Mouse (Mus musculus) frontal cortex, postnatal 36 days (tissue): ENCODE results near the gene Fzr1.

ENCODE experiments used
- DNase-seq, 2 experiments: peaks; one replicate each; pipeline ENCODE4 v3.0.0; 2022; ENCODE audit warnings: low spot score in 2 of 2

Fzr1 gene

GRCm38 (mm10) chr10:81416581-81417226 lies 38.4 kb upstream of the Fzr1 start:
- peak; percentile 82 to 90 for DNase-seq

GRCm38 (mm10) chr10:81415549-81416310 lies 37.4 kb upstream of the Fzr1 start:
- DNase-seq, result no peak

GRCm38 (mm10) chr10:81415146-81415545 lies 36.8 kb upstream of the Fzr1 start:
- no peak for DNase-seq

GRCm38 (mm10) chr10:81414682-81415081 lies 36.4 kb upstream of the Fzr1 start:
- DNase-seq, result no peak

GRCm38 (mm10) chr10:81413310-81414261 lies 35.3 kb upstream of the Fzr1 start:
- DNase-seq, result peak in 1 of 2 experiments; percentile 81

- DNase-seq, result no peak
Observed at GRCm38 (mm10) chr10:81412586-81413309, 34.4 kb upstream of the Fzr1 start.

- DNase-seq, result peak in 1 of 2 experiments; percentile 77
Observed at GRCm38 (mm10) chr10:81411471-81412400, 33.4 kb upstream of the Fzr1 start.

- no peak for DNase-seq
Observed at GRCm38 (mm10) chr10:81410981-81411380, 32.7 kb upstream of the Fzr1 start.

GRCm38 (mm10) chr10:81410350-81410749 lies 32.0 kb upstream of the Fzr1 start:
- DNase-seq, result no peak

- DNase-seq, result no peak
Observed at GRCm38 (mm10) chr10:81409330-81409729, 31.0 kb upstream of the Fzr1 start.

GRCm38 (mm10) chr10:81408871-81409291 lies 30.6 kb upstream of the Fzr1 start:
- DNase-seq, result no peak

GRCm38 (mm10) chr10:81408424-81408729 lies 30.1 kb upstream of the Fzr1 start:
- no peak for DNase-seq

GRCm38 (mm10) chr10:81407539-81408423 lies 29.5 kb upstream of the Fzr1 start:
- DNase-seq, result peak; percentile 78 to 81

GRCm38 (mm10) chr10:81406504-81407440 lies 28.5 kb upstream of the Fzr1 start:
- DNase-seq, result no peak

- peak in 1 of 2 experiments; percentile 64 for DNase-seq
Observed at GRCm38 (mm10) chr10:81405588-81406201, 27.4 kb upstream of the Fzr1 start.

- DNase-seq, result no peak
Observed at GRCm38 (mm10) chr10:81404720-81405119, 26.4 kb upstream of the Fzr1 start.

GRCm38 (mm10) chr10:81404082-81404481 lies 25.8 kb upstream of the Fzr1 start:
- no peak for DNase-seq

GRCm38 (mm10) chr10:81403511-81403910 lies 25.2 kb upstream of the Fzr1 start:
- DNase-seq, result no peak
